In the genomic region with DNA sequence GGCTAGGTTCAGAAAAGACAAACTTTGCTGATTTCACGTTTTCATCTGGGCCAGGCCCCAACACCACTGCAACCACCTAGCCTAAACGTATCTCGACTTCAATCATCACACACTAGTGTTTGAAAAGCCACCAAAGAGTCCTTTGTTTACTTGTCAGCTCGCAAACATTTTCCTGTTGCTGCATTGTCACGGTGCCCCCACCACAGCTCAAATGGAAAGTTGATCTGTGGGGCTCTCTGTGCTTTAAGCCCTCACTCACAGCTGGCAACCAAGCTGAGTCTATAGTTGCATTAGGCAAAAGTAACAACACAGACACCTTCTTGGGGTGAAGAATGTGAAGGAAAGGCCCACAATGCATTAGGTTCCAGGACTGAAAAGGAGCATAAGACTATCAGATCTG, we compare ENCODE assay signal across 31 mouse cellular contexts. TPM values are rescaled to one million over a fixed set of nuclear protein-coding genes. Genes with fewer than 3 reads are reported as not detected.
A peak's percentile ranks its signal among the peaks of the same experiment; 100 is the strongest.
DNase-seq lines count a peak whose midpoint lies in the region; ATAC-seq and TF ChIP-seq lines count a peak whose summit lies in the region.
"Had no signal": no experiment of that assay in that cellular context is flagged by ENCODE, and none has a peak within 500 bp of the region (broad histone marks: within the 10 kb centered on the region; RNA-seq: fewer than 3 reads in every experiment).

No protein-coding gene starts in this region.

- H3K4me2 ChIP-seq in liver, embryonic 12.5 days, result no peak overlapping the region
- no peak overlapping the region for H3K4me2 ChIP-seq in forebrain, embryonic 13.5 days
- H3K4me2 ChIP-seq: embryonic facial prominence, embryonic 15.5 days; forebrain, embryonic 15.5 days; heart, embryonic 11.5 days; heart, embryonic 15.5 days; hindbrain, embryonic 13.5 days had no signal

- no peak overlapping the region; the same call in 1 of the 2 replicates for H3K27ac ChIP-seq in liver, adult 2 months (replicated peaks; ENCODE audit: insufficient read depth, low read depth, low read length)
- H3K27ac ChIP-seq in liver, embryonic 12.5 days, result no peak overlapping the region
- H3K27ac ChIP-seq in forebrain, embryonic 13.5 days, result no peak overlapping the region
- H3K27ac ChIP-seq: embryonic facial prominence, embryonic 15.5 days; forebrain, embryonic 10.5 days; forebrain, embryonic 15.5 days; heart, adult 2 months; heart, embryonic 15.5 days; hindbrain, embryonic 13.5 days had no signal

- H3K4me3 ChIP-seq in liver, adult 2 months (ENCODE audit: insufficient read depth, low read depth, low read length), result no peak overlapping the region
- H3K4me3 ChIP-seq in liver, embryonic 12.5 days, result no peak overlapping the region
- no peak overlapping the region for H3K4me3 ChIP-seq in forebrain, embryonic 13.5 days
- H3K4me3 ChIP-seq: embryonic facial prominence, embryonic 15.5 days; erythroblast, embryonic 14.5 days; forebrain, embryonic 10.5 days; forebrain, embryonic 15.5 days; heart, adult 2 months; heart, embryonic 15.5 days; hindbrain, embryonic 13.5 days had no signal

- TF ChIP-seq CTCF in liver, adult 2 months (IDR thresholded peaks at IDR 0.05; ENCODE audit: low read depth, low read length), result no peak

- TF ChIP-seq POLR2A in liver, adult 2 months (IDR thresholded peaks at IDR 0.05; ENCODE audit: extremely low read depth, insufficient read depth, low read length), result no peak

- peaks cover 3% of the 10 kb centered on the region for H3K4me1 ChIP-seq in liver, adult 2 months (ENCODE audit: control insufficient read depth, insufficient read depth, low read length)
- H3K4me1 ChIP-seq in liver, embryonic 12.5 days, result no peaks in the 10 kb centered on the region
- no peaks in the 10 kb centered on the region for H3K4me1 ChIP-seq in forebrain, embryonic 13.5 days
- H3K4me1 ChIP-seq: embryonic facial prominence, embryonic 15.5 days; forebrain, embryonic 10.5 days; forebrain, embryonic 15.5 days; heart, embryonic 15.5 days; hindbrain, embryonic 13.5 days had no signal

- H3K36me3 ChIP-seq in liver, adult 2 months (ENCODE audit: control insufficient read depth, insufficient read depth, low read length), result no peaks in the 10 kb centered on the region
- H3K36me3 ChIP-seq in liver, embryonic 12.5 days, result no peaks in the 10 kb centered on the region
- H3K36me3 ChIP-seq in forebrain, embryonic 13.5 days (ENCODE audit: poor library complexity, severe bottlenecking), result no peaks in the 10 kb centered on the region
- H3K36me3 ChIP-seq: embryonic facial prominence, embryonic 15.5 days; forebrain, embryonic 10.5 days; forebrain, embryonic 15.5 days; heart, embryonic 15.5 days; hindbrain, embryonic 13.5 days had no signal

- 11% methylated on average over 5 of the region's 5 CpGs for WGBS in liver, adult 2 months
- 48% methylated on average over 5 of the region's 5 CpGs for WGBS in liver, embryonic 12.5 days (ENCODE audit: insufficient replicate concordance)
- WGBS in forebrain, embryonic 13.5 days, result 69% methylated on average over 5 of the region's 5 CpGs

- ATAC-seq in liver, embryonic 12.5 days, result no peak
- ATAC-seq in activated CD4-positive, CD25-positive, alpha-beta regulatory T cell, adult 4 months, result peak; percentile 44
- ATAC-seq in forebrain, embryonic 13.5 days, result no peak
- ATAC-seq: forebrain, embryonic 15.5 days had no signal

- H3K9me3 ChIP-seq in liver, embryonic 12.5 days (replicated peaks), result no peaks in the 10 kb centered on the region
- no peaks in the 10 kb centered on the region for H3K9me3 ChIP-seq in forebrain, embryonic 13.5 days (replicated peaks)
- H3K9me3 ChIP-seq: embryonic facial prominence, embryonic 15.5 days; forebrain, embryonic 10.5 days; forebrain, embryonic 15.5 days; heart, embryonic 15.5 days; hindbrain, embryonic 13.5 days had no signal

- no peaks in the 10 kb centered on the region for H3K27me3 ChIP-seq in liver, adult 2 months (ENCODE audit: control insufficient read depth, insufficient read depth, low read length)
- no peaks in the 10 kb centered on the region for H3K27me3 ChIP-seq in liver, embryonic 12.5 days (replicated peaks)
- H3K27me3 ChIP-seq in forebrain, embryonic 13.5 days, result no peaks in the 10 kb centered on the region
- H3K27me3 ChIP-seq: embryonic facial prominence, embryonic 15.5 days; forebrain, embryonic 15.5 days; heart, embryonic 15.5 days; hindbrain, embryonic 13.5 days had no signal

- H3K9ac ChIP-seq in liver, adult 2 months (ENCODE audit: low read depth, low read length), result no peak overlapping the region
- no peak overlapping the region for H3K9ac ChIP-seq in liver, embryonic 12.5 days
- no peak overlapping the region for H3K9ac ChIP-seq in forebrain, embryonic 13.5 days
- H3K9ac ChIP-seq: embryonic facial prominence, embryonic 15.5 days; forebrain, embryonic 15.5 days; heart, embryonic 15.5 days; hindbrain, embryonic 13.5 days had no signal

- peak; percentile 66 for DNase-seq in liver, adult 2 months (ENCODE audit: extremely low read depth, low read depth, low spot score)
- peak; percentile 77 for DNase-seq in CD4-positive helper T cell, adult 2 months (ENCODE audit: low read depth, low spot score)
- DNase-seq in thymus, postnatal 25 days, result peak; percentile 33
- no peak for DNase-seq in urinary bladder, postnatal 14 days (ENCODE audit: low spot score)
- DNase-seq: adrenal gland, postnatal 10 days; B cell, adult 2 months; cerebellum, adult 11 months; cerebellum, adult 8-10 months; cerebellum, postnatal 14 days; embryo, embryonic 11 days; gastrocnemius, postnatal 14 days; heart, adult 2 months; heart, postnatal 14 days had no signal

- H3K79me2 ChIP-seq in liver, adult 2 months (ENCODE audit: control insufficient read depth, insufficient read depth, low read length), result no peaks in the 10 kb centered on the region

RNA-seq across cellular contexts. Expression of a gene that starts 4.3 kb away (rescaled TPM):
- 0.07 and 0.18 TPM in 2 replicates for total RNA-seq in liver, adult 2 months (2014; rRNA removed)
- polyA plus RNA-seq in liver, adult 2 months (2012; rRNA removed), result 0.11 TPM in 1 of 2 replicates, not detected in the other
- polyA plus RNA-seq in liver, embryonic 12.5 days (2016; fragmentation: Nextera tagmentation; extraction: Ambion mirVana), result not detected in 2 replicates
- 10 to 100 TPM; 49.7 to 55.1 TPM for polyA plus RNA-seq in activated CD4-positive, CD25-positive, alpha-beta regulatory T cell, adult 4 months (2017; shearing (Covaris generic))
- not detected in 2 replicates for polyA plus RNA-seq in forebrain, embryonic 13.5 days (2015; fragmentation: Nextera tagmentation; extraction: Ambion mirVana)
- total RNA-seq: adrenal gland, postnatal 4 days; common myeloid progenitor, adult 5-6 weeks; ES-E14; gastrocnemius, adult 18-20 months; gastrocnemius, postnatal 14 days; heart, adult 2 months; hematopoietic stem cell, adult 5-6 weeks had no signal
- polyA plus RNA-seq: brain, embryonic 14.5 days; embryonic facial prominence, embryonic 11.5 days; embryonic facial prominence, embryonic 15.5 days; erythroblast, embryonic 14.5 days; forebrain, embryonic 10.5 days; forebrain, embryonic 15.5 days; gonadal fat pad, adult 2 months; heart, embryonic 11.5 days; heart, embryonic 15.5 days; hindbrain, embryonic 13.5 days had no signal

Comparison
In these comparisons a context has a peak if more than half of its experiments do, and no peak if none do; other contexts are left out.
1. RNA of a gene that starts 4.3 kb away (polyA plus RNA-seq): 49.7 to 55.1 TPM in activated CD4-positive, CD25-positive, alpha-beta regulatory T cell, adult 4 months; 0.11 TPM in liver, adult 2 months, not detected in liver, embryonic 12.5 days and not detected in forebrain, embryonic 13.5 days; every median in the first group is over 10 times any median in the second.